Mouse (Mus musculus) heart, postnatal 4 days (tissue): ENCODE measurements around the gene Kcnb1. TPM values are rescaled to one million over a fixed set of nuclear protein-coding genes. Genes with fewer than 3 reads are reported as not detected.
"Not testable (repeated sequence)": the region's sequence is repeated elsewhere in the genome, so short reads cannot be mapped to it uniquely, and the experiment has no call there.

Experiments used
- DNase-seq: peaks from one replicate; pipeline ENCODE4 v3.0.0; 2021
- total RNA-seq, 2 experiments: library from RNA; stranded (reverse); gene quantifications; 2 replicates each; pipeline ENCODE4 v1.2.3; 2021

Gene Kcnb1
- 10 to 100 TPM; 22.5 to 26.9 TPM for total RNA-seq

DNA sequence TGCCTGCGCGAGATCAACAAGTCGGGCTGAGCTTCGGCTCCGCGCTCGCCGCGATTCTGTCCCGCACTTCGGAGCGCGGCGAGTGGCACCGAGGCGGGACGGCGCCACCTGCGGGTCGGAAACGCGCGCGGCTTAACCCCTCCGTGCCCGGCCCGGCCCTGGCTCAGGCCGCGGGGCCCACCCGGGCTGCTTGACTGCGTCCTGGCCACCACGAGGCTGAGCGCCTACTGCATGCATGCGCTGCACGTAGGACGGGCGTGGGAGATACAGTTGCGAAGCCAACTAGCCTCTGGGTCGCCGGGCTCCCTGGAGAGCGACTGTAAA is at the start of gene Kcnb1:
Gene Kcnb1, minus strand, starts transcription at position 80 of the 324 bp plus-strand sequence.
- peak; percentile 90 for DNase-seq

DNA sequence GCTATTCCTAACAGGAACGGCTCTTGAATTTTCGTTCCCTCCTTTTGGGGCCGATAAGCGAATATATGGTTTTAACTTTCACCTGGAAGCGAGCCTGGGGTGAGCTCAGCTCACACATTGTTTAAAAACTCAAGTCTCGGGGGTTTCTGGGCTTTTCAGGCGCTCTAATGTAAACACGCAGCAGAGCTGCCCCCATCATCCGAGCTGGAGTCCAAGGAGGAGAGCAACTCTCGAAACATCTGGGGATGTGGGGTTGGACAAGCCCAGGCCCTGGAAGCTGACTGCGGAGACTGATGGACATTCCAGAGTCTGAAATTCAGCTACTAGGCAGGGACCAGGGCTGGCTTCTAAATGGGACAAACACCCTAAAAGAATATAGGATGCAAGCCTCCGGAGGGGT is 49.3 kb upstream of the Kcnb1 start:
- DNase-seq = no peak

DNA sequence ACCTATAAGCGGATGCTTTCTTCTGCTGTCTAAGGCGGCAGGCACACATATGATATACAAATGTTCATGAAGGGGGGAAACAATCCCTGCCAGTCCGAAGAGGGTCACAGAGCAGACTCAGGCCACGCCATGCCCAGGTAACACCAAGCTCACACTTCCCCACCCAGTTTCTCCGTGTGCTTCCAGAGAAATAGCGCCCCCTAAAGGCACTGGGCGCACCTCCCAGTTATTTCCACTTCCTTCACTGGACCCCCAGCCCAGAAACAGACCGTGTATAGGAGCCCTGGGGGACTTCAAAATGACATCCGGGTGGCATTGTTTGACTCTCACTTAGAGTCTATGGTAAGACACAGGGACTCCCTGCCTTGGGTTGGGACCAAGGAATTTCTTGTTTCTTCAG is 47.3 kb upstream of the Kcnb1 start:
- DNase-seq = no peak

DNA sequence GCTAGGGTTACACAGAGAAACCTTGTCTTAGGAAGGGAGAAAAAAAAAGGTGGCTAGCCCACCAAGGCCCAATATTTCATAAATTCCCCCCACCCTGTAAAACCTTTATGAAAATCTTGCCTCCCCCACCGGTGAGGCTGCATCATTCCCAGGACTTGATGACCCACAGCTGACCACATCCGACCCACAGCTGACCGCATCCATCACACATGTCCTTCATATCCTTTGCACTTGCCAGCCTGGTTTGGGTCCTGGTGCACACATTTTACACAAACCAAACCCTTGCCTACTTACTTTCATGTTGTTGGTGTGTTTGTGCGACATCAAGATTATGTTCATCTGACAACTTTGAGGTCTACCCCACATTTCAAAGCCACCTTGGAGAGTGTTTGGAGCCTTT is 46.2 kb upstream of the Kcnb1 start:
- DNase-seq = no peak

DNA sequence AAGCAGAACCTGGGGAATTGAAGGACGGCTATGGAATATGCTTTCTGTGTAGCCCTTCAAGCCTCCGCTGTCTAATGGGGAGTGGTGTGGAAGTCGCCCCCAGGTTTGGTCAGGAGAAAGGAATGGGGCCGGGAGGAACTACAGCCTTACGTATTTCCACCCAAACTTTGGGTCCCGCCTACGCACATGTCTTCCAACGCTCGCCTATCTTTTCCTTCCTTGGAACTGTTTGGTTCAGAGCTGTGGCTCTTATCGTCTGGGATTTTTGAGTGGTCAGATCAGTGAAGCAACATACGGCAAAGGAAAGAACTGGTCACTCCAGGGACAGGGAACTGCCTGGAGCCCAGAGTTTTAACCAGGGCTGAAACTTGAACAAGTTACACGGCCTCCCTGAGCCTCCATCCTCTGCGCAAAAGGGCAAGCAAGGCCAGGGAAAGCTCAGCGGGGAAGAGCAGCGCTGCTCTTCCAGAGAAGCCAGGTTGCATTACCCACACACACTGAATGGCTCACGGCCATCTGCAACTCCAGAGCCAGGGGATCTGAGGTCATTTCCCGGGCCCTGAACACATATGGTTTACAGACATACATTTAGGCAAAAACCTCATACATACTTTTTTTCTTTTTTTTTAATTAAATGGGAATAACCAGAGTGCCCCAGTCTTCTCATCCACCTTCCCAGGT is 45.5 kb upstream of the Kcnb1 start:
- DNase-seq = peak; percentile 73

DNA sequence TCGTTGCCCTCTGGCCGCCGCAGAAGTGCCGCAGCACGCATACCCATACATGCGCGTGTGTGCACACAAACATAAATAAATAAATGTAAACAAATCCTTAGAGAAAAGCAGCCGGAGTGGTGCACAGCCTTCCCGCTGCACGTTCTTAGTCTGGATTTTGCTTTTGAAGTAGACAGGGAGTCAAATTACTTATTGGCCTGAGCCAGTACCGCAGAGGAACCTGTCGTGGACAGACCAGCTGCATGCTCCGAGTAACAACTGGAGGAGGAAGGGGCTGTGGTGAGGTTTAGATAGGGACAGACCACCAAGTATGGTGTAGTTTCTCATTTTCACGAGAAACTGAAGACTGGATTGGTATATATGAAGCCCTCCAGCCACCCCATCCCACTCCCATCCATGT is 43.8 kb upstream of the Kcnb1 start:
- no peak for DNase-seq

DNA sequence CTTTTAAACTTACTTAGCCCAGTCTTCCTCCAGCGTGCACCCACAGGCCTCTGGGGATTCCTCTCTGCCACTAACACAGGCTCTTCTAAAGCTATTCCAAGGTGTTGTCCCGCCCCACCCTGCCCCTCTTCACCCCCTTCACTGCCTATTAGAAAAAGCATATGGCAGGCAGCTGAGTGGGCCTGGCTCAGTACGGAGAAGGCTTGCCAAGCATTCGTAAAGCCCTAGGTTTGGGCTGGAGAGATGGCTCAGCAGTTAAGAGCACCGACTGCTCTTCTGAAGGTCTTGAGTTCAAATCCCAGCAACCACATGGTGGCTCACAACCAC is 43.0 kb upstream of the Kcnb1 start:
- DNase-seq = no peak

DNA sequence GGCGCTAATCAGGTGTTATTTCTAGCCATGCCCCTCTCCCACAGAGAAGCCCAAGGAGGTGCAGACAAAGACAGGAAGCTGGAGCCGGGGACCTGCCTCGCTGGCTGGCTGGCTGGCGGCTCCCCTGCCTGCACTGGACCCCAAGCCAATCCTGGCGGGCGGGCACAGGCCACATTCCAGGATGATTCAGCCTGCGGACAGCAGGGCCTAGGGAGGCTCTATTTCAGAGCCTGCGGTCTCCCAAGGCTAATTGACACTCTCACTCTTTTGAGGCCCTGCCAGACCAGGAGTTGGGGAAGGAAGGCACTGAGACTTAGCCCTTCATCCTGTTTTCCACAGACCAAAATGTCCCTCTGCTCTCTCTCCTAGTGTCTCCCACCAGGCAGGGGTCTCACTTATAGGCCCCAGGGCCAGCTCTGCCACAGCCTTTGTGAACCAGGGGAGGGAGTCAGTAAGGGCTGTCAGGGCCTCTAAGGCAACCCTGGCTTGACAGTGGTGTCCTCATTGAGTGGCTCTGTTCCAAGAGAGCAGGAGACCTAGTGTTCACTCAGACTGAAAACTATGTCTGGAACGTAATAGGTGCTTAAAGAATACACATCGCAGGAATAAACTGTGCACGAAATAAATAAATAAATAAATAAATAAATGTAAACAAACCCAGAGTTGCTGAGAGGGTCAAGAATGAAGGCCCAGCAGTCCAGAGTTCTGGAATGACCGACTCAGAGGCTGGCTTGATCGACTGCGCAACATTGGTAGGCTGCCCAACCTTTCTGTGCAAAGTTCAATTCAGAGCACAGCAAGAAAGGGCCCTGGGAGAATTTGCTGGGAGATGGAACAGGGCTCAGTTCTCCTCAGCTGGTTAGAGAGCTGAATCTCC is 42.4 kb upstream of the Kcnb1 start:
- peak; percentile 71 for DNase-seq

DNA sequence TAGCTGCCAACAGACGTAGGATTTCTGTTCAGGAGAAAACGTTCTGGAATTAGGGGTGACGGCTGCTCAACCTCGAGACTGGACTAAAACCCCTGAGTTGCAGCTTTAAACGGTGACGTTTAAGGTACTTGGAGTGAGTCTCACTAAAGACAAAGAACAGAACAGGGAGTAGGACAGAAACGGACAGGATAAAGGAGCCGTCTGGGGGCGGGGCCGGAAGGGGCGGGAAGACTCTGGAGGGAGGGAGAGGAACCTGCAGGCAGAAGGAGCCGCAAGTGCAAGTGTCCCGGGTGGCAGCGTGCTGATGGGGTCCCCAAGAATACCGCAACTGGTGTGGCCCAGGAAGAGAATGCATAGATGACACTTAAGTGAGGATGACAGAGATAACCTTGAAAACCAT is 40.6 kb upstream of the Kcnb1 start:
- no peak for DNase-seq

DNA sequence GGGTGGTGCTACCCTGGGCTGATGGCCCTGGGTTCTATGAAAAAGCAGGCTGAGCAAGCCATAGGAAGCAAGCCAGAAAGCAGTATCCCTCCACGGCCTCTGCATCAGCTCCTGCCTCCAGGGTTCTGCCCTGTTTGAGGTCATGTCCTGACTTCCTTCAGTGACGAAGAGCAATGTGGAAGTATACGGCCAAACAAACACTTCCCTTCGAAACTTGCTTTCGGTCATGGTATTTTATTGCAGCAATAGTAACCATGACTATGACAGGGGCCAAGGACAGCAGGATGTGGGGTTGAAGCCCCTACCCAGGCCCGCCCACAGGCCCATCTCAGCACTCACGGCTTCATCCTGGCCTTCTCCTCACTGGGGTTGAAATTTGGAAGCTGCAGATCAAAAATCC is 35.0 kb upstream of the Kcnb1 start:
- DNase-seq = no peak

DNA sequence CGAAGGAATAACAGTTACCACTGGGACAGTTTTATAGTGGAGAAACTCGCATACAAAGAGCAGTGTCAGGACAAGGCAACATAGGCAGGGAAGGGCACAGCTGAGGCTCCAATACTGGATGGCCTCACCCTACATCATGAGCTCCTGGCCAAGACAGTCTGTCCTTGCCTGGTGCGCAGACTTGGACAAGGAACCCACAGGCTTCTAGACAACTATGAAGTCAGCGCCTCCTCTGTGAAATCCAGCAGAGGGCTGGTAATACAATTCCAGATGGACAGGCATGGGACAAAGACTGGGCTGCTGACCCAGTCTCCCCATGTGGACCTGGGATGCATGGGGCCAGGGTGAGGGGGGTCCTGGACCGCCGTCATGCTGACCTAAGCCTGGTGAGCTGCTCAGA is 34.2 kb upstream of the Kcnb1 start:
- DNase-seq = no peak

DNA sequence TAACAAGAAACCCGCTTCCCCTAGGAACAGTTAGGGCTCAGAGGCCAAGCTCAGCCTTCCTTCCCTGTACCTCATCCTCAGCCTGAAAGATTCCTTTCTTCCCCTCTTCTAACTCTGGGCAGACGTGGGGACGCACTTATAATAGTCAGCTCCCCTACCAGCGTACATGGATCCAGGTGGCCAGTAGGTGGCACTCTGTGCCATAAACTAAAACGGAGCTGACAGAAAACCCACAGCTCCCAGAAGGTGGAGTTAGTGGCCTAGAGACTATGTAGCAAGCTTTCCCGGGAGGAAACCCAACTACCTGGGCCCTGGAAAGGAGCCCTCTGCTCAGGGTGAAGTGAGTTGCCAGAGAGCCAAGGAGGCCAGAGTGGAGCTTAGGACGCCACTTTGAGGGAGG is 32.2 kb upstream of the Kcnb1 start:
- peak; percentile 84 for DNase-seq

DNA sequence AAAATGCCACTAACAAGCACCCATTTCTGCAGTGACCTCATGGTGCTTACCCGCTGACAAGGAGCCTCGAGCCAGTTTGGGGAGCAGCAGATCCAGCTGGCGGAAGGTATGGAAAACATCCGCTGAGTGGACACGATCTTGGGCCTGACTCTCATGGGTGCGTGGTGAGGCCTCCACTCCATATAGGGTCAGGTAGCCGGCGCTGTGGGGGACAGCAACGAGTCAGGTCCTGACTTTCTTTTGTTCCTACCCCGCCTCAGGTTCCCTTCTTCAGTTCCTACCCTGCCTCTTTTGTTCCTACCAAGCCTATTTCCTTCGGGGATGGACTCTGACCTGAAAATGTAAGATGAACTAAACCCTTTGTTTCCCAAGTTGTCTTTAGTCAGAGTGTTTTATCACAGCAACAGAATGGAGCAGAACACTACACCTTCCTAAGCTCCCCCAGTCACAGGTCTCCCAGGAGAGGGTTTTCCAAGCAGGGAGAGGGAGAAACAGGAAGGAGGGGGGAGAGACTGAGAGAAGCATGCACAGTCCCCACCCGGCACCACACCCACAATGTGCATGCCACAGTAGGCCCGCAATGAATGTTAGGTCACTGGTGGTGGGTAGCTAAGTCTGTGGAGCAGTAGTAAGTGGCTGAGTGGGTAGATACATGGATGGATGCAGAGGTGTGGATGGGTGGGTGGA is 31.3 kb upstream of the Kcnb1 start:
- DNase-seq = no peak

DNA sequence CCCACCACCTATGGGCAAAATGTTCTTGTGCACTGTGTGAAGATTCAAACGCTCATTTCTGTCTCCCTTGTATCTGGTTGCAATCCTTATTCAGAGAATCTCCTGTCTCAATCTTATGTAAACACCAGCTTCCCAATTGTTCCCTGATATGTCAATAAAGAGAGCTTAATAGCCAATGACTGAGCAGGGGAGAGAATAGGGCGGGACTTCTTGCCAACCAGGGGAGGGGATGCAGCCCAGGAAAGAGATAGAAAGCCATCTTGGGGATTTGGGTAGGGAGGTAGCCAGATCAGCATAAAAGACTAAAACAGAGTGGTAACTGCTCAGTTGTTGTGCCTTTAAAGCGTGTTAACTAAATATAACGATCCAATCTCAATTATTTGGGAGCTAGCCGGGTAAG is 30.8 kb upstream of the Kcnb1 start:
- DNase-seq = no peak

DNA sequence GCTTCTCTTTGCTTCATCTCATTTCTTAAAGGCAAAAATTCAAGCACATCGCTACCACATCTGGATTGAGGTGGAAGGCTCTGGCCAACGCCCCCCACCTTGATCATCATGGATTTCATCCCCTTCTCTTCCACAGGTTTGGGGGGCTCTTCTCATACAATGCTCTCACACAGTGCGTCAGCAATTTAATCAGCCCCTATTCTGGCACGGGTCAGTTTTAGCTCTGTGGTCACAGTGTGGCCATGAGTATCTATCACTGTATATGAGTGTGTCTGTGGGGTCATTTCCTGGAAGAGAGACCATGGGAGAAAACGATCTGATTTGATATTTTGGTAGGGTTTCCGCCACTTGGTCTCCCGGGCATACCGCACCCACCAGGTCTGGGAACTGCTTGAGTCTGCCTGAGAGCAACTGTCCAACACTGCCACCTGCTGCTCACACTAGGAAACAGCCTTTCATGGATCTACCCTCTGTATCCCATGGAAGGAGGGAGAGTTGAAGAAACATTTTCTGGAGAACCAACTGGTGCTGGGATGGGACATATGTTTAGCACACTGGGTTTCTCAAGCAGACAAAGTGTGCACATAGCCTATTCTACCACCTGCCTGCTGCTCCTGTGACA is 29.3 kb upstream of the Kcnb1 start:
- DNase-seq = peak; percentile 92

DNA sequence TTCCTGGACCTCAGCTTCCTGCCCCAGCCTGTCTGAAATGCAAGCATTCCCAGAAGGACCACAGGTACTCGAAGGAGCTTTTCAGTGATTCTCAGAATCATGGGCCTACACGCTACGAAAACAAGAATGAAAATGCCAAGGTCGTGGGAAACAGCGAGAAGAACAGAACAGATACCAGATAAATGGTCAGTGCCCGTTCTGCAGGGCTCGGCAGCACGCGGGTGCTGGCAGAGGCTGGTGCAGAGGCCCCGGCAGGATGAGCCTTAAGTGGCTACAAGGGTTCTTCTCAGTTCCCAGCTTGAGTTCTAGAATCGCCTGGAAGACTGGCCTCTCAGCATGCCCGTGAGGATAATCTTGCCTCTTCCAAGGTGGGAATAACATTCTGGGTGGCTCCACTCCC is 23.7 kb upstream of the Kcnb1 start:
- DNase-seq = no peak

DNA sequence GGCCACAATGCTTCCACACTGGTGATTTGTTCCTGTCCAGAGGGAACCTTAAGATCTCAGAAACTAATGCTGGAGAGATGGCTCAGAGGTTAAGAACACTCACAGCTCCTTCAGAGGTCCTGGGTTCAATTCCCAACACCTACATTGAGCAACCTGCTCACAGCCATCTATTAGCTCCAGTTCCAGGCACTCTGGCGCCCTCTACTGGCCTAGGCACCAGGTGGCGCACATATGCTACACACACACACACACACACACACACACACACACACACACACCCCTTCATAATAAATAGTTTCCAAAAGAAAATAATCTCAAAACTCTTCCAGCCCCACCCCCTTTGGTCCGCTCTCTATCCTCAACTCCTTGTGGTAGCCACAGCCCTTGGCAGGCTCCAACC is 23.1 kb upstream of the Kcnb1 start:
- peak; percentile 70 for DNase-seq

DNA sequence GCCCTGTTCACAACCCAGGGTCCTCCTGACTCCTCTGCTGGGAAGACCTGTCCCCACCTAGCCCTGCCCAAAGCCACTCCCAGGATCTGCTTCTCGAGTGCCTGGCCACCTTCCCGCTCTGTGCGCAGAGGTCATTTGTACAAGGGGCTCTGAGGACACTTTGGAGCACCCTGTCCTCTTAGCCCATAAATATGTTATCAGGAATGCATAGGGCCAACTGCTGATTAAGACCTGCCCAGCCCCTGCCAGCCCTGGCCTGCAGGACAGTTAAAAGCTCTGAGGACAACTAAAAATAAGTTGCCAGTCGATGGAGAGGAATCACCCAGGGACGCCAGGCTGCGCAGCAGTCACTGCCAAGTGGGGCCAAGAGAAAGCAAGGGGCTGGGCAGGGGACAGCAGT is 22.6 kb upstream of the Kcnb1 start:
- DNase-seq = peak; percentile 74

DNA sequence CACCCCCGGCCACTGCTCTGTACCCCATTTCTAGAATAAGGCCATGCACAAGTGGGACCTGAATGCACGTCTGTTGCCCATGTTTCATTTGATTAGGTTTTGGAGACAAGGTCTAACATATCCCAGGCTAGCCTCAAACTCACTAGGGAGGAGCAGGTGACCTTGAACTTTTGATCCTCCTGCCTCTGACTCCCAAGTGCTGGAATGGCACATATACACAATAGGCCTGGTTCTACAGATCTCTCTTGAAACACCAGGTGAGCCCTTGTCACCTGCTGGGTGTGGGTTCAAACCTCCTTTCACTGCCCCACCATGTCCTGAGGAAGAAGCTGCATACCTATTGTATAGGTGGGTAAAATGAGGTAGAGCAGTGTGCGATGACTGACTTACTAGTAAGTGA is 22.1 kb upstream of the Kcnb1 start:
- no peak for DNase-seq

DNA sequence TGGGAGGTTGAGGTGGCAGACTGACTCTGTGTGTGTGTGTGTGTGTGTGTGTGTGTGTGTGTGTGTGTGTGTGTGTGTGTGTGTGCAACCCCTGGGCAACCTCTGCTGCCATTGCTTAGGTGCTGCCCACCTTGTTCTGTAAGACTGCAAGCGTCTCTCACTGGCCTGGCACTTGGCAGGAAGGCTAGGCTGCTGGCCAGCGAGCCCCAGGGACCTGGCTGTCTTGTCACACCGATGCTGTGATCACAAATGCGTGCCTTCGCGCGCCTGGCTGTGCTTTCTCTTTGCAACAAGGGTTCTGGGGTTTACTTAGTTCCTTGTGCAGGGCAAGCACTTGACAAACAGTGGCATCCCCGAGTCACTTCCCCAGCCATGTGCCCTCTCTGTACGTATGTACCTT is 19.9 kb upstream of the Kcnb1 start:
- peak; percentile 49 for DNase-seq

DNA sequence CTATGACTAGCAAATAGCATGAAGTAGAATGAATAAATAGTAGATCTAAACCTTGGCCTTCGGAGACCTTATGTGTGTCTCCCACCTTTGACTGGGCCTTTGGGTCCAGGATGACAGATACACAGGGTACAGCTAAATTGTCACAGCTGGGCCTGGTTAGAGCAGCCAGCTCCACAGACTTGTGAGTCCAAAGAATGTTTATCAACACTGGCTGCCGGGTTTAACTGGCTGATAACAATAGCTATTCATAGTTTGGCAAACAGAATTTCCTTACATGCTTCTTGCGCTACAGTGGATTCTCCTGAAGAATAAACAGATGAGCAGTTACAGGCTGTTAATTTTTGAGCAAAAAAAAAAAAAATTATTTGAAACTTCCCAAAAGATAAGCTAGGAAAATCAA is 19.0 kb upstream of the Kcnb1 start:
- no peak for DNase-seq

DNA sequence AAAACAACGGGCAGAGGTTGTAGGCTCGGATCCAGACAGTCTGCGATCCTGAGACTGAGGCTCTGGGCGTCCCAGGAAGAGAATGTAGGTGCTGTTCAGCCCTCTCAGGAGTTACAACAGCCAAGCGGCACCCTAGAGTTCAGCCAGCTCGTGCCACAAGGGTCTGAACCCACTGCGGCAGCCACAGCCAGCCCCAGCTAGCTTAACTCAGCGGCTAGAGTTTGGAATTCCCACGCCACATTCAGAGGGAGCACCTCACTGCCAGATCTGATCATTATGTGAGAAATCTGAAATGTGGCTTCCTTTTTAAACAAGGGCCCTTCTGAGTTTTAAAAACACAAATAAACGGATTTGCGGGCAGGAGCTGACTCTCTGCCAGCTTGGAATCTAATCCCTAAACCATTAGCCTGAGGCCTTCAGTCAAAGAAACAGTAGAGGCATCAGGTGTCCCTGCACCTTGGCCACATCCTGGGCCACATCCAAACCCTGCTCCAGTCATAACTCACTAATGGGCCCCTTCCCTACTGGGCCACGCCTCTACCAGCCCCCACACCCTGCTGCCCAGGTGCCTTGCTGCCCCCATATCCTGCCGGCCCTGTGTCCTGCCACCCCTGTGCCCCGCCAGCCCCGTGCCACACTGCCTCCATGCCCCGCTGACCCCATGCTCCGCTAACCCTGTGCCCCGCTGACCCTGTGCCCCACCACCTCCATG is 16.1 kb upstream of the Kcnb1 start:
- no peak for DNase-seq

DNA sequence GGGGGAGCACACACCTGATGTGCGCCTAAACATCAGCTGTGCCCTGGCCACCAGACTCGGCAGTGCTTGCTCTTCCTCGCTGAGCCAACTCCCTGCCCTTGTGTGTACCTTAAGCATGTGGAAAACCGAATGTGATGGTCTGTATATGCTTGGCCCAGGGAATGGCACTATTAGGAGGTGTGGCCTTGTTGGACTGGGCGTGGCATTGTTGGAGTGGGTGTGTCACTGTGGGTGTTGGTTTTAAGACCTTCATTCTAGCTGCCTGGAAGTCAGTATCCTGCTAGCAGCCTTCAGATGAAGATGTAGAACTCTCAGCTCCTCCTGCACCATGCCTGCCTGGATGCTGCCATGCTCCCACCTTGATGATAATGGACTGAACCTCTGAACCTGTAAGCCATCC is 14.7 kb upstream of the Kcnb1 start:
- DNase-seq = not testable (repeated sequence)
